Mouse (Mus musculus) heart, embryonic 15.5 days (tissue): ENCODE data around the gene Gm11213. TPM values are rescaled to one million over a fixed set of nuclear protein-coding genes. Genes with fewer than 3 reads are reported as not detected.

Source experiments
- ATAC-seq: fragments of 200-750 bp; cut with Nextera tagmentation; replicated peaks from 2 replicates; pipeline ENCODE4 v1.8.0; 2017; ENCODE audit warnings: low read depth, moderate TSS enrichment; ENCODE audit not compliant: insufficient number of reproducible peaks, insufficient read depth, low FRiP score
- H3K27ac ChIP-seq: fragments of 300-500 bp; sonication (generic); 2 replicates; pipeline ENCODE4 v1.5.1; 2015; ENCODE audit warnings: mild to moderate bottlenecking, inconsistent platforms
- H3K27me3 ChIP-seq: fragments of 300-500 bp; sonication (generic); 2 replicates; pipeline ENCODE4 v1.6.1; 2015; ENCODE audit warnings: inconsistent platforms
- H3K36me3 ChIP-seq: fragments of 300-500 bp; sonication (generic); 2 replicates; pipeline ENCODE4 v1.6.1; 2015; ENCODE audit warnings: mild to moderate bottlenecking, inconsistent platforms
- H3K4me1 ChIP-seq: fragments of 300-500 bp; sonication (generic); replicated peaks from 2 replicates; pipeline ENCODE4 v1.6.1; 2015; ENCODE audit warnings: inconsistent platforms
- H3K4me2 ChIP-seq: fragments of 300-500 bp; sonication (generic); 2 replicates; pipeline ENCODE4 v1.6.1; 2015; ENCODE audit warnings: inconsistent platforms, mild to moderate bottlenecking, moderate library complexity
- H3K4me3 ChIP-seq: fragments of 300-500 bp; sonication (generic); 2 replicates; pipeline ENCODE4 v1.5.1; 2015; ENCODE audit warnings: mild to moderate bottlenecking, inconsistent platforms
- H3K9ac ChIP-seq: fragments of 300-500 bp; sonication (generic); 2 replicates; pipeline ENCODE4 v1.6.1; 2015; ENCODE audit warnings: mild to moderate bottlenecking, inconsistent platforms
- H3K9me3 ChIP-seq: fragments of 300-500 bp; sonication (generic); replicated peaks from 2 replicates; pipeline ENCODE4 v1.6.1; 2016; ENCODE audit warnings: inconsistent platforms
- WGBS: fragments of 180-500 bp; shearing (Covaris S2); methylation state at CpG from one replicate; pipeline ENCODE4 v1.1.7; 2015; ENCODE audit warnings: mixed read lengths; 5-methylcytosine and 5-hydroxymethylcytosine counted together
- polyA plus RNA-seq: library from polyadenylated mRNA; unstranded; fragments of >200 nt; fragmentation: Nextera tagmentation; extraction: Ambion mirVana; gene quantifications from 2 replicates; pipeline ENCODE4 v1.2.1, GENCODE M21; 2015

The Gm11213 gene
- polyA plus RNA-seq, 1 experiment from 2014 or later = not detected

- Histone ChIP-seq H3K27ac (peak overlapping the region; percentile 39; the same call in 1 of the 2 replicates), H3K36me3 (peaks cover 12% of the 10 kb centered on the region; the same call in 1 of the 2 replicates)
These were observed 47.7 kb downstream of the Gm11213 start for GRCm38 (mm10) chr4:63557124-63558059.

GRCm38 (mm10) chr4:63556665-63557064 lies 48.4 kb downstream of the Gm11213 start:
- H3K4me1 ChIP-seq = peaks cover 39% of the 10 kb centered on the region
- no peak overlapping the region for H3K27ac ChIP-seq

More at GRCm38 (mm10) chr4:63557124-63558059, 47.7 kb downstream of the Gm11213 start:
- H3K4me3 ChIP-seq = no peak overlapping the region
- H3K27me3 ChIP-seq = no peaks in the 10 kb centered on the region
- whole genome bisulfite sequencing = 25% methylated on average over 16 of the region's 16 CpGs
- H3K9me3 ChIP-seq = no peaks in the 10 kb centered on the region
- H3K4me1 ChIP-seq = peaks cover 44% of the 10 kb centered on the region
- no peak for ATAC-seq
- H3K9ac ChIP-seq = 0 out of 2 replicates have a peak overlapping the region, but pooled peaks have one; percentile 22
- peak overlapping the region; percentile 93 for H3K4me2 ChIP-seq

GRCm38 (mm10) chr4:63555111-63555510 lies 50.0 kb downstream of the Gm11213 start:
- Histone ChIP-seq H3K4me3 (no peak overlapping the region), H3K4me2 (no peak overlapping the region), H3K27ac (no peak overlapping the region), H3K9me3 (no peaks in the 10 kb centered on the region), H3K9ac (no peak overlapping the region), H3K4me1 (peaks cover 33% of the 10 kb centered on the region), H3K27me3 (no peaks in the 10 kb centered on the region), H3K36me3 (peaks cover 31% of the 10 kb centered on the region)
- no peak for ATAC-seq
- WGBS = 93% methylated on average over 2 of the region's 2 CpGs

More at GRCm38 (mm10) chr4:63556665-63557064, 48.4 kb downstream of the Gm11213 start:
- no peak overlapping the region for H3K4me3 ChIP-seq
- H3K4me2 ChIP-seq = no peak overlapping the region
- H3K36me3 ChIP-seq = peaks cover 19% of the 10 kb centered on the region
- ATAC-seq = no peak
- H3K9me3 ChIP-seq = no peaks in the 10 kb centered on the region
- WGBS = 52% methylated on average over 5 of the region's 5 CpGs
- H3K27me3 ChIP-seq = no peaks in the 10 kb centered on the region
- no peak overlapping the region for H3K9ac ChIP-seq

GRCm38 (mm10) chr4:63554616-63555015 lies 50.4 kb downstream of the Gm11213 start:
- Histone ChIP-seq H3K36me3 (peaks cover 33% of the 10 kb centered on the region), H3K4me1 (peaks cover 29% of the 10 kb centered on the region), H3K4me2 (no peak overlapping the region), H3K9ac (no peak overlapping the region), H3K4me3 (no peak overlapping the region), H3K27me3 (no peaks in the 10 kb centered on the region), H3K27ac (no peak overlapping the region), H3K9me3 (no peaks in the 10 kb centered on the region)
- 74% methylated on average over 3 of the region's 3 CpGs for WGBS
- no peak for ATAC-seq

GRCm38 (mm10) chr4:63553789-63554576 lies 51.1 kb downstream of the Gm11213 start:
- Histone ChIP-seq H3K27ac (no peak overlapping the region), H3K4me3 (no peak overlapping the region), H3K9ac (no peak overlapping the region), H3K27me3 (no peaks in the 10 kb centered on the region), H3K9me3 (no peaks in the 10 kb centered on the region), H3K36me3 (peaks cover 39% of the 10 kb centered on the region), H3K4me1 (peaks cover 22% of the 10 kb centered on the region), H3K4me2 (no peak overlapping the region)
- 82% methylated on average over 4 of the region's 4 CpGs for WGBS
- no peak for ATAC-seq

- H3K4me2 ChIP-seq = no peak overlapping the region
- 95% methylated on average over 1 of the region's 1 CpGs for WGBS
- H3K27ac ChIP-seq = no peak overlapping the region
- no peaks in the 10 kb centered on the region for H3K9me3 ChIP-seq
- no peak overlapping the region for H3K9ac ChIP-seq
- peaks cover 50% of the 10 kb centered on the region for H3K36me3 ChIP-seq
- ATAC-seq = no peak
- H3K4me1 ChIP-seq = peaks cover 16% of the 10 kb centered on the region
- H3K4me3 ChIP-seq = no peak overlapping the region
- no peaks in the 10 kb centered on the region for H3K27me3 ChIP-seq
These were observed 52.2 kb downstream of the Gm11213 start for GRCm38 (mm10) chr4:63552865-63553264.

- no peak overlapping the region for H3K9ac ChIP-seq
- H3K27me3 ChIP-seq = no peaks in the 10 kb centered on the region
- ATAC-seq = no peak
- no peak overlapping the region for H3K4me2 ChIP-seq
- no peak overlapping the region for H3K27ac ChIP-seq
- peaks cover 50% of the 10 kb centered on the region for H3K36me3 ChIP-seq
- no peak overlapping the region for H3K4me3 ChIP-seq
- WGBS = 93% methylated on average over 3 of the region's 3 CpGs
- H3K9me3 ChIP-seq = no peaks in the 10 kb centered on the region
- H3K4me1 ChIP-seq = peaks cover 17% of the 10 kb centered on the region
These were observed 54.2 kb downstream of the Gm11213 start for GRCm38 (mm10) chr4:63550908-63551307.

GRCm38 (mm10) chr4:63548491-63548890 lies 56.6 kb downstream of the Gm11213 start:
- Histone ChIP-seq H3K4me3 (no peak overlapping the region), H3K4me1 (peaks cover 32% of the 10 kb centered on the region), H3K36me3 (peaks cover 44% of the 10 kb centered on the region), H3K27ac (no peak overlapping the region), H3K9ac (no peak overlapping the region), H3K9me3 (no peaks in the 10 kb centered on the region), H3K4me2 (no peak overlapping the region), H3K27me3 (no peaks in the 10 kb centered on the region)
- ATAC-seq = no peak
- 88% methylated on average over 3 of the region's 3 CpGs for WGBS

GRCm38 (mm10) chr4:63547799-63548198 lies 57.3 kb downstream of the Gm11213 start:
- H3K27me3 ChIP-seq = no peaks in the 10 kb centered on the region
- no peak overlapping the region for H3K4me2 ChIP-seq
- ATAC-seq = no peak
- H3K27ac ChIP-seq = no peak overlapping the region
- 47% methylated on average over 1 of the region's 1 CpGs for WGBS
- H3K36me3 ChIP-seq = peaks cover 41% of the 10 kb centered on the region
- H3K9me3 ChIP-seq = no peaks in the 10 kb centered on the region
- H3K9ac ChIP-seq = no peak overlapping the region
- H3K4me1 ChIP-seq = peaks cover 35% of the 10 kb centered on the region
- no peak overlapping the region for H3K4me3 ChIP-seq
